Mouse (Mus musculus) kidney, postnatal 0 days (tissue): ENCODE data around the gene Kdsr. TPM values are rescaled to one million over a fixed set of nuclear protein-coding genes. Genes with fewer than 3 reads are reported as not detected.

ENCODE experiments used
- ATAC-seq: fragments of 200-750 bp; cut with Nextera tagmentation; replicated peaks from 2 replicates; pipeline ENCODE4 v1.8.0; 2017; ENCODE audit warnings: low read depth, moderate number of reproducible peaks, moderate TSS enrichment, moderate library complexity; ENCODE audit not compliant: low FRiP score
- DNase-seq: peaks from one replicate; pipeline ENCODE4 v3.0.0-alpha.2; 2016; ENCODE audit warnings: low spot score
- H3K27ac ChIP-seq: fragments of 300-500 bp; sonication (generic); 2 replicates; pipeline ENCODE4 v1.5.1; 2014; ENCODE audit warnings: mild to moderate bottlenecking
- H3K27me3 ChIP-seq: fragments of 300-500 bp; sonication (generic); 2 replicates; pipeline ENCODE4 v1.6.1; 2014; ENCODE audit warnings: low read length, mixed read lengths; ENCODE audit not compliant: insufficient read depth
- H3K36me3 ChIP-seq: fragments of 300-500 bp; sonication (generic); 2 replicates; pipeline ENCODE4 v1.6.1; 2014; ENCODE audit warnings: low read length, mixed read lengths; ENCODE audit not compliant: insufficient read depth
- H3K4me1 ChIP-seq: fragments of 300-500 bp; sonication (generic); replicated peaks from 2 replicates; pipeline ENCODE4 v1.6.1; 2014; ENCODE audit warnings: antibody characterized with exemption, low read length, mixed read lengths; ENCODE audit not compliant: insufficient read depth
- H3K4me2 ChIP-seq: fragments of 300-500 bp; sonication (generic); 2 replicates; pipeline ENCODE4 v1.6.1; 2014; ENCODE audit warnings: mild to moderate bottlenecking, low read length, moderate library complexity, mixed read lengths
- H3K4me3 ChIP-seq: fragments of 300-500 bp; sonication (generic); replicated peaks from 2 replicates; pipeline ENCODE4 v1.5.1; 2014; ENCODE audit warnings: low read depth, low read length
- H3K9ac ChIP-seq: fragments of 300-500 bp; sonication (generic); 2 replicates; pipeline ENCODE4 v1.6.1; 2014; ENCODE audit warnings: low read depth, low read length
- H3K9me3 ChIP-seq: fragments of 300-500 bp; sonication (generic); replicated peaks from 2 replicates; pipeline ENCODE4 v1.6.1; 2016; ENCODE audit warnings: low read length, inconsistent platforms, mixed read lengths
- CTCF ChIP-seq: IDR thresholded peaks from 2 replicates; pipeline ENCODE4 v1.5.1; 2016; ENCODE audit warnings: antibody characterized with exemption, low read depth, mild to moderate bottlenecking, moderate library complexity
- WGBS: fragments of 180-500 bp; shearing (Covaris S2); extraction: QIAGEN DNeasy Blood & Tissue Kit; methylation state at CpG from one replicate; pipeline ENCODE4 v1.1.7; 2014; 5-methylcytosine and 5-hydroxymethylcytosine counted together
- polyA plus RNA-seq: library from polyadenylated mRNA; unstranded; fragments of >200 nt; fragmentation: Nextera tagmentation; extraction: Ambion mirVana; gene quantifications from 2 replicates; pipeline ENCODE4 v1.2.1, GENCODE M21; 2015

The Kdsr gene
- polyA plus RNA-seq, result 13.1 and 13.2 TPM in 2 replicates

- Histone ChIP-seq H3K9me3 (no peaks in the 10 kb centered on the region), H3K27ac (peak within 1 kb of the TSS; percentile 94), H3K27me3 (no peaks in the 10 kb centered on the region), H3K4me1 (peaks cover 16% of the 10 kb centered on the region), H3K9ac (peak within 1 kb of the TSS; percentile 74), H3K4me3 (peak within 1 kb of the TSS; percentile 69), H3K4me2 (peak within 1 kb of the TSS; percentile 99), H3K36me3 (peaks cover 10% of the 10 kb centered on the region)
- WGBS, result 2% methylated on average over 47 of the region's 51 CpGs
- TF ChIP-seq CTCF, result peak; percentile 40; the same call in 1 of the 2 replicates
- ATAC-seq, result peak; percentile 99
- DNase-seq, result peak; percentile 99
Measured at GRCm38 (mm10) chr1:106759572-106760435, at the start of gene Kdsr. TSS of gene Kdsr (minus strand) at chr1:106759727.

DNA sequence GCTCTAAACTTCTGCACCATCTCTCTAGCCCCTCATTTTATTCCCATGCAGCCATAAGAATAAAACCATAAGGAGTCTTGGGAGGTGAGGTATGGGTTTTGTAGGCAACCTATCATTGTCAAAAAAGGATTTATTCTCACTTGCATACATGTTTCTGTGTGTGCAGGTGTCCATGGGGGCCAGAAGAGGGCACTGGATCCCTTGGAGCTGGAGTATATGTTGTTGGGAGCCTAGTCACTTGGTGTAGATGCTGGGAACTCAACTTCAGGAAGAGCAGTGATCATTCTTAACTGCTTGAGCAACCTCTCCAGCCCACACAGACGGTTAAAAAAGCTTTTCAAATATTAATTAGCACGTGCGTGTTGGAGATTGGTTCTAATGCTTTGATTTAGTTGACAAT lies 40.4 kb upstream of the Kdsr start:
- H3K4me1 ChIP-seq, result no peaks in the 10 kb centered on the region
- H3K4me2 ChIP-seq, result no peak overlapping the region
- H3K4me3 ChIP-seq, result no peak overlapping the region
- no peaks in the 10 kb centered on the region for H3K9me3 ChIP-seq
- WGBS, result 75% methylated on average over 3 of the region's 3 CpGs
- H3K27ac ChIP-seq, result no peak overlapping the region
- no peaks in the 10 kb centered on the region for H3K27me3 ChIP-seq
- peak; percentile 35; the same call in 1 of the 2 replicates for TF ChIP-seq CTCF
- no peak overlapping the region for H3K9ac ChIP-seq
- ATAC-seq (no peak), DNase-seq (no peak)
- H3K36me3 ChIP-seq, result no peaks in the 10 kb centered on the region

DNA sequence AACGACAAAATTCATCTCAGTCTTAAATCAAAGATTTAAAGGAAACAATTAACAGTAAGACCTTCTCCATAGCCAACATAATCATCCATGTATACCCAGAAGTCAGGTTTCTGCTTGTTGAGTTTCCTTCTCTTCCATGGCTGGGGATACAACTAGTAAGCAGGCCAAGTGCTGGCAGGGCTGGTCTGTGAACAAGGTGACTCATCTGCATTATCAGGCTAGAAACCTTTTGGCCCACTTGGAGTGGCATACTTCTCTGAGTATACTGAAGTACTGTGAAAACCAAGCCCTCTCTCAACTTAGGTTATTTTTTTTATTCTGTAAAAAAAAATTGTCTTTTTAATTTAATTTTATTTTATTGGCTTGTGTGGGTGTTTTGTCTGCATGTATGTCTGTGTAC lies 39.9 kb upstream of the Kdsr start:
- 41% methylated on average over 1 of the region's 1 CpGs for WGBS
- H3K4me1 ChIP-seq, result 0 out of 2 replicates have a peak, but pooled peaks cover 1% of the 10 kb centered on the region
- no peak for ATAC-seq

GRCm38 (mm10) chr1:106796987-106797779 lies 37.7 kb upstream of the Kdsr start:
- TF ChIP-seq CTCF, result no peak
- 0 out of 2 replicates have a peak, but pooled peaks cover 5% of the 10 kb centered on the region for H3K4me1 ChIP-seq
- ATAC-seq (peak; percentile 43; the same call in 1 of the 2 replicates), DNase-seq (no peak)
- no peaks in the 10 kb centered on the region for H3K9me3 ChIP-seq
- H3K27ac ChIP-seq, result no peak overlapping the region
- WGBS, result 61% methylated on average over 7 of the region's 7 CpGs
- H3K9ac ChIP-seq, result peak overlapping the region; percentile 98; the same call in 1 of the 2 replicates
- no peaks in the 10 kb centered on the region for H3K36me3 ChIP-seq
- H3K4me2 ChIP-seq, result peak overlapping the region; percentile 69
- peak overlapping the region; percentile 99 for H3K4me3 ChIP-seq
- H3K27me3 ChIP-seq, result no peaks in the 10 kb centered on the region

More for the DNA sequence above, 39.9 kb upstream of the Kdsr start:
- DNase-seq, result no peak
- no peaks in the 10 kb centered on the region for H3K36me3 ChIP-seq
- no peak overlapping the region for H3K9ac ChIP-seq
- H3K27ac ChIP-seq, result no peak overlapping the region
- no peaks in the 10 kb centered on the region for H3K9me3 ChIP-seq
- H3K4me3 ChIP-seq, result no peak overlapping the region
- H3K4me2 ChIP-seq, result no peak overlapping the region
- H3K27me3 ChIP-seq, result no peaks in the 10 kb centered on the region
- no peak for TF ChIP-seq CTCF

DNA sequence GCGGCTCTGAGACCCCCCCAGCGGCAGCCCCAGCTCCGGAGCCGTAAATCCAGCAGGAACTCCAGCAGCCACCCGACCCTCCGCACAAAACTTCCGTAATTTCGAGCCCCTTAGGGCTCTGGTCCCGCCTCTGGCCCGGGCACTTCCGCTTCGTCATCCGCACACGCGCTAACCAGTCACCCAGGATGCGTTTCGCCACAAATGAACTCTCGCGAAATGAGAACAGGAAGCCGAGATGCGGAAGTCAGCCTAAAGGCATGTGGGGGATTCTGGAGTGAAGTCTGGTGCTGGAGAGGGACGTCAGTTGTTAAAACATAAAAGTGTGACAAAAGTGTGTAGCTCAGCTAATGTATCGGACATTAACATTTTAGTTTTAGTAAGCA lies 37.0 kb upstream of the Kdsr start, which contains the start of gene Vps4b:
TSS of gene Vps4b (minus strand) at position 187 of the 383 bp plus-strand sequence.
- no peak for TF ChIP-seq CTCF
- Histone ChIP-seq H3K9ac (peak within 1 kb of the TSS; percentile 98), H3K36me3 (no peaks in the 10 kb centered on the region), H3K4me3 (peak within 1 kb of the TSS; percentile 99), H3K27ac (peak within 1 kb of the TSS; percentile 99), H3K9me3 (no peaks in the 10 kb centered on the region), H3K4me2 (peak within 1 kb of the TSS; percentile 69), H3K4me1 (0 out of 2 replicates have a peak, but pooled peaks cover 5% of the 10 kb centered on the region), H3K27me3 (no peaks in the 10 kb centered on the region)
- ATAC-seq, result peak; percentile 98
- under 1% methylated on average over 23 of the region's 23 CpGs for WGBS
- peak; percentile 99 for DNase-seq
